In genomic region chr10:99333831-99334230, GRCm38 (mm10) we compare ENCODE assay signal across 23 mouse cellular contexts.
DNase-seq lines count a peak whose midpoint lies in the region; ATAC-seq lines count a peak whose summit lies in the region.
"Had no signal": no experiment of that assay in that cellular context is flagged by ENCODE, and none has a peak within 500 bp of the region (broad histone marks: within the 10 kb centered on the region; RNA-seq: fewer than 3 reads in every experiment).

No protein-coding gene starts in this region.

- no peak overlapping the region for H3K4me2 ChIP-seq in heart, embryonic 13.5 days
- H3K4me2 ChIP-seq in lung, embryonic 16.5 days (ENCODE audit: low read depth, low read length) = no peak overlapping the region
- H3K4me2 ChIP-seq: forebrain, embryonic 13.5 days; hindbrain, embryonic 14.5 days had no signal

- ATAC-seq in heart, embryonic 13.5 days (ENCODE audit: extremely low read depth, insufficient number of reproducible peaks, low FRiP score, low TSS enrichment) = no peak
- ATAC-seq in lung, embryonic 16.5 days (ENCODE audit: low read depth) = no peak
- ATAC-seq: CD4-positive, CD25-positive, alpha-beta regulatory T cell, adult 4 months; forebrain, embryonic 13.5 days; forebrain, embryonic 16.5 days; hindbrain, postnatal 0 days; inflammation-experienced regulatory T-cells, adult 6 months; intestine, embryonic 16.5 days had no signal

- no peaks in the 10 kb centered on the region for H3K27me3 ChIP-seq in heart, embryonic 13.5 days (replicated peaks)
- H3K27me3 ChIP-seq in lung, embryonic 16.5 days (ENCODE audit: control insufficient read depth, insufficient read depth, low read depth, low read length) = no peaks in the 10 kb centered on the region
- H3K27me3 ChIP-seq: forebrain, embryonic 13.5 days had no signal

- peaks cover 3% of the 10 kb centered on the region; the same call in 1 of the 2 replicates for H3K4me1 ChIP-seq in heart, embryonic 13.5 days
- no peaks in the 10 kb centered on the region for H3K4me1 ChIP-seq in lung, embryonic 16.5 days (replicated peaks; ENCODE audit: control insufficient read depth, insufficient read depth, low read length)
- H3K4me1 ChIP-seq: forebrain, embryonic 13.5 days had no signal

- no peaks in the 10 kb centered on the region for H3K9me3 ChIP-seq in heart, embryonic 13.5 days
- H3K9me3 ChIP-seq in lung, embryonic 16.5 days (ENCODE audit: control insufficient read depth, low read length) = peaks cover 2% of the 10 kb centered on the region; the same call in 1 of the 2 replicates
- H3K9me3 ChIP-seq: forebrain, embryonic 13.5 days had no signal

- intact Hi-C loops in heart, postnatal 25 days (cut with DNase I) = loop anchor here (2.0 to 5.0 kb wide), 4 partner anchors 65 to 162 kb away; no protein-coding TSS in a partner anchor
- intact Hi-C loops in heart, postnatal 10 days (cut with DNase I) = loop anchor here (2.0 to 5.0 kb wide), 4 partner anchors 47 to 243 kb away; no protein-coding TSS in a partner anchor

- no peak overlapping the region for H3K9ac ChIP-seq in heart, embryonic 13.5 days
- no peak overlapping the region for H3K9ac ChIP-seq in lung, embryonic 16.5 days (ENCODE audit: low read length)
- H3K9ac ChIP-seq: forebrain, embryonic 13.5 days; hindbrain, embryonic 14.5 days had no signal

- WGBS in heart, embryonic 13.5 days = 70% methylated on average over 5 of the region's 5 CpGs
- 66% methylated on average over 5 of the region's 5 CpGs for WGBS in lung, embryonic 16.5 days

- no peak overlapping the region for H3K4me3 ChIP-seq in heart, embryonic 13.5 days
- H3K4me3 ChIP-seq in lung, embryonic 16.5 days (ENCODE audit: low read length) = no peak overlapping the region
- H3K4me3 ChIP-seq: forebrain, embryonic 10.5 days; forebrain, embryonic 13.5 days had no signal

- peak; percentile 91 for DNase-seq in heart, adult 11 months
- no peak for DNase-seq in heart, postnatal 25 days (ENCODE audit: low spot score)
- DNase-seq in heart, postnatal 10 days = no peak
- no peak for DNase-seq in lung, postnatal 25 days (ENCODE audit: low spot score)
- DNase-seq in B cell, adult 2 months = no peak
- DNase-seq: adrenal gland, adult 2 months; adrenal gland, postnatal 25 days; cerebellum, adult 18-20 months; cerebellum, adult 9-10 months; cerebellum, postnatal 14 days; gastrocnemius, postnatal 25 days; heart, postnatal 4 days; kidney, adult 18-20 months had no signal

- 0 out of 2 replicates have a peak overlapping the region, but pooled peaks have one; percentile 15 for H3K27ac ChIP-seq in heart, embryonic 13.5 days (replicated peaks)
- H3K27ac ChIP-seq in lung, embryonic 16.5 days (ENCODE audit: low read length) = peak overlapping the region; percentile 12; the same call in 1 of the 2 replicates
- H3K27ac ChIP-seq: forebrain, embryonic 10.5 days; forebrain, embryonic 13.5 days; hindbrain, embryonic 14.5 days; hindbrain, postnatal 0 days had no signal

- no peaks in the 10 kb centered on the region for H3K36me3 ChIP-seq in heart, embryonic 13.5 days
- H3K36me3 ChIP-seq in lung, embryonic 16.5 days (ENCODE audit: control insufficient read depth, insufficient read depth, low read length) = no peaks in the 10 kb centered on the region
- H3K36me3 ChIP-seq: forebrain, embryonic 10.5 days had no signal
